Mouse (Mus musculus) midbrain, embryonic 13.5 days (tissue): ENCODE data around the gene Gpatch1. TPM values are rescaled to one million over a fixed set of nuclear protein-coding genes. Genes with fewer than 3 reads are reported as not detected.

Source experiments
- ATAC-seq: fragments of 200-750 bp; cut with Nextera tagmentation; 2 replicates; pipeline ENCODE4 v1.8.0; 2017; ENCODE audit warnings: mild to moderate bottlenecking, moderate TSS enrichment, moderate library complexity
- H3K27ac ChIP-seq: fragments of 300-500 bp; sonication (generic); 2 replicates; pipeline ENCODE4 v1.5.1; 2015; ENCODE audit warnings: inconsistent platforms, mild to moderate bottlenecking, moderate library complexity
- H3K27me3 ChIP-seq: fragments of 300-500 bp; sonication (generic); 2 replicates; pipeline ENCODE4 v1.6.1; 2015; ENCODE audit warnings: mild to moderate bottlenecking, inconsistent platforms
- H3K36me3 ChIP-seq: fragments of 300-500 bp; sonication (generic); 2 replicates; pipeline ENCODE4 v1.6.1; 2015; ENCODE audit warnings: mild to moderate bottlenecking, inconsistent platforms
- H3K4me1 ChIP-seq: fragments of 300-500 bp; sonication (generic); replicated peaks from 2 replicates; pipeline ENCODE4 v1.6.1; 2015; ENCODE audit warnings: inconsistent platforms
- H3K4me2 ChIP-seq: fragments of 300-500 bp; sonication (generic); replicated peaks from 2 replicates; pipeline ENCODE4 v1.6.1; 2015; ENCODE audit warnings: moderate library complexity, mild to moderate bottlenecking, inconsistent platforms
- H3K4me3 ChIP-seq: fragments of 300-500 bp; sonication (generic); replicated peaks from 2 replicates; pipeline ENCODE4 v1.5.1; 2015; ENCODE audit warnings: mild to moderate bottlenecking, inconsistent platforms
- H3K9ac ChIP-seq: fragments of 300-500 bp; sonication (generic); replicated peaks from 2 replicates; pipeline ENCODE4 v1.6.1; 2015; ENCODE audit warnings: mild to moderate bottlenecking, inconsistent platforms
- H3K9me3 ChIP-seq: fragments of 300-500 bp; sonication (generic); 2 replicates; pipeline ENCODE4 v1.6.1; 2016; ENCODE audit warnings: mild to moderate bottlenecking, inconsistent platforms
- WGBS: fragments of 180-500 bp; shearing (Covaris S2); methylation state at CpG from one replicate; pipeline ENCODE4 v1.1.7; 2015; 5-methylcytosine and 5-hydroxymethylcytosine counted together
- polyA plus RNA-seq: library from polyadenylated mRNA; unstranded; fragments of >200 nt; fragmentation: Nextera tagmentation; extraction: Ambion mirVana; gene quantifications from 2 replicates; pipeline ENCODE4 v1.2.1, GENCODE M21; 2015

The Gpatch1 gene
- 21.4 and 23.6 TPM in 2 replicates for polyA plus RNA-seq

GRCm38 (mm10) chr7:35317729-35318609 is at the start of gene Gpatch1:
Gene Gpatch1 (minus strand): TSS chr7:35318440.
- Histone ChIP-seq H3K4me3 (peak within 1 kb of the TSS; percentile 86), H3K27me3 (no peaks in the 10 kb centered on the region), H3K36me3 (no peaks in the 10 kb centered on the region), H3K9ac (peak within 1 kb of the TSS; percentile 91), H3K4me2 (peak within 1 kb of the TSS; percentile 66), H3K4me1 (peaks cover 30% of the 10 kb centered on the region), H3K27ac (peak within 1 kb of the TSS; percentile 82), H3K9me3 (no peaks in the 10 kb centered on the region)
- peak; percentile 91 for ATAC-seq
- 1% methylated on average over 39 of the region's 39 CpGs for WGBS

DNA sequence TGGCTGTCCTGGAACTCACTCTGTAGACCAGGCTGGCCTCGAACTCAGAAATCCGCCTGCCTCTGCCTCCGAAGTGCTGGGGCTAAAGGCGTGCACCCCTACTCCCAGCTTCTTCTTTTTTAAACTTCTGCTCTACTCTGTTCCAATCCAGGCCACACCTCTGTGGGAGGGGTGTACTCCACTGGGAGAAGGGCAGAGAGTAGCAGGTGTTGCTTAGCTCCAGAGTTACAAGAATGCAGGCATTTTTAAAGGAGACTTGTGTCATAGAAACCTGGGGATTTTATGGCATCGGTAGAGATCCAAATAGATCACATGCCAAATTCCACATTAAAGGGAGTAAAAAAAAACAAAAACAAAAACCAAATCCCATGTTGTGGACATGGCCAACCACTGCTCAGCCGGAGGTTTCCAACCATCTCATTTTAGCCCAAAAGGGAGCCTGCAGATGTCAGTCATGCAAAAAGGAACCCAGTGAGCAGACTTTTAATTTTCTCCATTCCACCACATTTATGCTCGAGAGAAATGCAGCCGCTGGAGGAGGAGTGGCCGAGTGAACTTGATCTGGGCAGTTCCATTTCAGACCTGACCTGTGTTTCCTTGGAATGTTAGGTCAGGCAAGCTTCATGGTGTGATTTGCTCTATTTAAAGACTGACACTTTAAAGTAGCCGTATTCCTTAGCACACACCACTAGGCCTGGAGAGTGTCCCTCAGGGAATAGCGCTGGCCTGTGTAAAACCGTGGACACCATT is 47.1 kb upstream of the Gpatch1 start:
- Histone ChIP-seq H3K4me2 (no peak overlapping the region), H3K27ac (no peak overlapping the region), H3K36me3 (no peaks in the 10 kb centered on the region), H3K9ac (no peak overlapping the region), H3K9me3 (no peaks in the 10 kb centered on the region; the same call in 1 of the 2 replicates), H3K27me3 (no peaks in the 10 kb centered on the region), H3K4me3 (no peak overlapping the region), H3K4me1 (no peaks in the 10 kb centered on the region)
- 77% methylated on average over 12 of the region's 12 CpGs for WGBS
- no peak for ATAC-seq

GRCm38 (mm10) chr7:35362868-35363267 is 44.6 kb upstream of the Gpatch1 start:
- WGBS: 86% methylated on average over 5 of the region's 5 CpGs
- H3K9ac ChIP-seq: no peak overlapping the region

DNA sequence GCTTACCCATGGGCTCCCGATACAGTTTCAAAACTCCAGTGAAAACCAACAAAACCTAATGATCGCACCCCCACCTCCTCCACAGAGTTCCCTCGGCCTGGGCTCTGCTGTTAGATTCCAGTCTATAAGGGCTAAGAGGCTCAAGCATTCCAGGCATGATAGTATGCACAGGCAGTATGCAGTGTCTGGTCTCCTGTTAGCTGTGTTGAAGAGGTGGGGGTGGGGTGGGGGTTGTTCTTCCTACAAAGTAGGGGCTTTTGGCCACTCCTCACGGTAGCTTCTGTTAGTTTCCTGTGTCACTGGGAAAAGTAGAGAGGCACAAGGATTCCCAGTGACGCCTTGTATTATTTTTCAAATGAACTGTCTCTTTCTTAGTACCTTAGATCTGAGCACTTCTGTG is 44.0 kb upstream of the Gpatch1 start:
- no peaks in the 10 kb centered on the region for H3K27me3 ChIP-seq

More at GRCm38 (mm10) chr7:35362868-35363267, 44.6 kb upstream of the Gpatch1 start:
- H3K4me1 ChIP-seq: no peaks in the 10 kb centered on the region
- H3K4me2 ChIP-seq: no peak overlapping the region
- no peaks in the 10 kb centered on the region for H3K36me3 ChIP-seq
- no peak for ATAC-seq
- no peaks in the 10 kb centered on the region for H3K9me3 ChIP-seq
- no peaks in the 10 kb centered on the region for H3K27me3 ChIP-seq
- H3K27ac ChIP-seq: no peak overlapping the region
- no peak overlapping the region for H3K4me3 ChIP-seq

DNA sequence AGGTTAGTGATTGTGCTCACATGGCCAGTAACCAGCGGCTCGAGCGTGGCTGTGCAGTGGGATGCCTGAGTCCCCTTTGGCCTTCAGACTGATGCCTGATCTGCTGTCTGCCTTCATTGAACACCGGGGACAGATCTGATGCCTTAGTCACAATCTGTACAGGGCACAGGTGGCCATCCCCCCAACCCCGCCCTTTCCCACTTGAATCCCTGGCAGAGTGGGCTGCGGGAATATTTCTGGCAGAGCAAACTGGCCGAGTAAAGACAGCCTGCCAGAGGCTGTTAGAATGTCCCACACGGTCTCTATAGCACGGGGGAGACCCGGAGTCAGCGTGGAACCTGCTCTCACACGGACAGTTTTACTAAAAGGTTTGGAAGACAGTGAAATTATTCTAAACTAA is 39.4 kb upstream of the Gpatch1 start:
- no peaks in the 10 kb centered on the region for H3K36me3 ChIP-seq
- no peak overlapping the region for H3K4me3 ChIP-seq
- no peak for ATAC-seq
- H3K9me3 ChIP-seq: no peaks in the 10 kb centered on the region
- no peaks in the 10 kb centered on the region; the same call in 1 of the 2 replicates for H3K4me1 ChIP-seq
- H3K27ac ChIP-seq: no peak overlapping the region
- H3K27me3 ChIP-seq: no peaks in the 10 kb centered on the region
- H3K9ac ChIP-seq: no peak overlapping the region
- no peak overlapping the region for H3K4me2 ChIP-seq
- 88% methylated on average over 12 of the region's 12 CpGs for WGBS

More for the DNA sequence above, 44.0 kb upstream of the Gpatch1 start:
- Histone ChIP-seq H3K4me1 (no peaks in the 10 kb centered on the region), H3K9ac (no peak overlapping the region), H3K36me3 (no peaks in the 10 kb centered on the region), H3K4me3 (no peak overlapping the region), H3K4me2 (no peak overlapping the region), H3K27ac (no peak overlapping the region), H3K9me3 (no peaks in the 10 kb centered on the region)
- ATAC-seq: no peak
- 75% methylated on average over 5 of the region's 5 CpGs for WGBS

DNA sequence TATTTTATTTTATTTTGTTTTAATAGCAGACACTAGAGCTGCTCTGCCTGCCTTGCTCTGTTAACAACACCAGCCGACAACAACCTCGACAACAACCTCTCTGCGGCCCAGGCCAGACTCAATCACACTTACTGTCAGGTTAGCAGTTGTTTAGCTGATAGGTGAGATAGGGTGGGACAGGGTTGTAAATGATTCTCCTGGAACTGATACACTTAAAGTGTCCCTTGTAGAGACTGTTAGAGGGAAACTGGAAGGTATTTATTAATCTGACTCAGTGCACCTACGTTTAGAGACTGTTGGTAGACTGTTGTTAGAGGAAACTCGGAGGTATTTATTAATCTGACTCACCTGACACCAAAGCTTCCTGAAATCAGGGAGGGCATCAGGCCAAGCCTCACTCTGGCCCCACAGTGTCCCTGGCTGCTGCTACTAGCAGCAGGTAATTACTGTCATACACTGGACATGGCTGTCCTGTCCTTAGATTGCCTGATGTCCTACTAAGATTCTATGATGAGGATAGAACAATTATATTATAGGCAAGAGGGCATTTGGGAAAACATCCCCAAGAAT is 37.1 kb upstream of the Gpatch1 start:
- H3K9me3 ChIP-seq: no peaks in the 10 kb centered on the region
- no peak overlapping the region for H3K4me3 ChIP-seq
- no peak for ATAC-seq
- 89% methylated on average over 5 of the region's 5 CpGs for WGBS
- no peak overlapping the region for H3K4me2 ChIP-seq
- no peak overlapping the region for H3K9ac ChIP-seq
- no peaks in the 10 kb centered on the region for H3K36me3 ChIP-seq
- H3K27ac ChIP-seq: no peak overlapping the region
- H3K4me1 ChIP-seq: no peaks in the 10 kb centered on the region; the same call in 1 of the 2 replicates
- H3K27me3 ChIP-seq: no peaks in the 10 kb centered on the region

- H3K9me3 ChIP-seq: no peaks in the 10 kb centered on the region
- H3K4me1 ChIP-seq: no peaks in the 10 kb centered on the region; the same call in 1 of the 2 replicates
- H3K4me3 ChIP-seq: no peak overlapping the region
- no peak for ATAC-seq
- no peak overlapping the region for H3K4me2 ChIP-seq
- H3K9ac ChIP-seq: no peak overlapping the region
- H3K36me3 ChIP-seq: no peaks in the 10 kb centered on the region
- no peak overlapping the region for H3K27ac ChIP-seq
- no peaks in the 10 kb centered on the region for H3K27me3 ChIP-seq
- WGBS: 89% methylated on average over 15 of the region's 15 CpGs
These were observed 35.1 kb upstream of the Gpatch1 start for GRCm38 (mm10) chr7:35353306-35353705.

- Histone ChIP-seq H3K4me3 (no peak overlapping the region), H3K27me3 (no peaks in the 10 kb centered on the region), H3K9me3 (no peaks in the 10 kb centered on the region), H3K36me3 (no peaks in the 10 kb centered on the region), H3K27ac (no peak overlapping the region), H3K4me1 (no peaks in the 10 kb centered on the region; the same call in 1 of the 2 replicates), H3K9ac (no peak overlapping the region), H3K4me2 (no peak overlapping the region)
- WGBS: 89% methylated on average over 3 of the region's 3 CpGs
- no peak for ATAC-seq
These were observed 32.9 kb upstream of the Gpatch1 start for GRCm38 (mm10) chr7:35351155-35351554.

DNA sequence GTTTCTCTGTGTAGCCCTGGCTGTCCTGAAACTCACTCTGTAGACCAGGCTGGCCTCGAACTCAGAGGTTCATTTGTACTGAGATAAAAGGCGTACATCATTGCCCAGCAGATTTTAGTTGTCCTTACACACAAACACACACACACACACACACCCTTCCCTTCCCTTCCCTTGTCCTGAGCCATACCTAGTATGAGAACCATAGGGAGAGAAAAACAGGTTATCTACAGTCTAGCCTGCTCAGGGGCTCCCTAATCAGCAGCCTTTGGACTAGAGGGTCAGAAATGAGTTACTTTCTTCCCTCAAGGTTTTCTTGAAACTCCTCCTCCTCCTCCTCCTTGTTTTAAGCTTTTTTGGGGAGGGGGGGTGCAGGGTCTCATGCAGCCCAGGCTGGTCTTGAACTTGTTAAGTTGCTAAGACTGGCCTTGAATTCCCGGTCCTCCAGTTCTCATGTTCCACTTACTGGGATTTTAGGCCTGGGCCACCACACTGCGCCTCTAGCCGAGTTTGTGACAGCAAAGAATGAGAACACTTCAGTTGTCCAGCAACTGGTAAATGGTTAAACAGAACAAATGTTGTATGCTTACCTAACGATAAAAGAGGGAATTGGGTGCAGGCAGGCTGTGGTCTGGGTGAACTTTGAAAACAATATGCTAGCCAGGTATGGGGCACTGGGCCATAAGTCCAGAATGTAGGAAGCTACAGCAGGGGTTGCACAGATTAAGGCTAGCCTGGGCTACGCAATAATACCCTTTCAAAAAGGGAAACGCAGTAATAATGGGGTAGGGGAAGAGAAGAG is 31.8 kb upstream of the Gpatch1 start:
- Histone ChIP-seq H3K27ac (no peak overlapping the region), H3K4me2 (no peak overlapping the region), H3K4me1 (no peaks in the 10 kb centered on the region), H3K27me3 (no peaks in the 10 kb centered on the region), H3K36me3 (no peaks in the 10 kb centered on the region), H3K4me3 (no peak overlapping the region), H3K9me3 (no peaks in the 10 kb centered on the region), H3K9ac (no peak overlapping the region)
- ATAC-seq: no peak
- 93% methylated on average over 8 of the region's 8 CpGs for WGBS

DNA sequence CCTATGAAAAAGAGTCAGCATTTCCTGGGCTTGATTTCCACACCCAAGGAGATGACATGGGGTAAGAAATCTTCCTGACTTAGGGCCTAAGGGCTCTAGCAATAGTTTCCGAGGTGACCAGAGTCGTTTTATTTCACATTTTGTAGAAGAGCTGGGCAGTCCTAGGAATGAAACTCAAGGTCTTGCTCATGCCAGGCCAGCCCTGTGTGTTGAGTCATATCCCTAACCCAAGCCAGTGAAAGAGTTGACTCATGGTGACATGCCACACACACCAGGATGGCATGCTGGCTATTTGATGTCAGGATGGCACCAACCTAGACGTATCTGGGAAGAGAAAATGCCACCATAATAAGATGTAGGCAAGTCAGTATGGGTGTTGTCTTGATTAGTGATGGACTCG is 30.8 kb upstream of the Gpatch1 start:
- no peak overlapping the region for H3K4me3 ChIP-seq
- H3K9ac ChIP-seq: no peak overlapping the region
- H3K4me2 ChIP-seq: no peak overlapping the region
- no peaks in the 10 kb centered on the region for H3K27me3 ChIP-seq
- no peak overlapping the region for H3K27ac ChIP-seq
- no peaks in the 10 kb centered on the region for H3K9me3 ChIP-seq
- no peak for ATAC-seq
- H3K4me1 ChIP-seq: no peaks in the 10 kb centered on the region
- 89% methylated on average over 4 of the region's 4 CpGs for WGBS
- no peaks in the 10 kb centered on the region for H3K36me3 ChIP-seq

DNA sequence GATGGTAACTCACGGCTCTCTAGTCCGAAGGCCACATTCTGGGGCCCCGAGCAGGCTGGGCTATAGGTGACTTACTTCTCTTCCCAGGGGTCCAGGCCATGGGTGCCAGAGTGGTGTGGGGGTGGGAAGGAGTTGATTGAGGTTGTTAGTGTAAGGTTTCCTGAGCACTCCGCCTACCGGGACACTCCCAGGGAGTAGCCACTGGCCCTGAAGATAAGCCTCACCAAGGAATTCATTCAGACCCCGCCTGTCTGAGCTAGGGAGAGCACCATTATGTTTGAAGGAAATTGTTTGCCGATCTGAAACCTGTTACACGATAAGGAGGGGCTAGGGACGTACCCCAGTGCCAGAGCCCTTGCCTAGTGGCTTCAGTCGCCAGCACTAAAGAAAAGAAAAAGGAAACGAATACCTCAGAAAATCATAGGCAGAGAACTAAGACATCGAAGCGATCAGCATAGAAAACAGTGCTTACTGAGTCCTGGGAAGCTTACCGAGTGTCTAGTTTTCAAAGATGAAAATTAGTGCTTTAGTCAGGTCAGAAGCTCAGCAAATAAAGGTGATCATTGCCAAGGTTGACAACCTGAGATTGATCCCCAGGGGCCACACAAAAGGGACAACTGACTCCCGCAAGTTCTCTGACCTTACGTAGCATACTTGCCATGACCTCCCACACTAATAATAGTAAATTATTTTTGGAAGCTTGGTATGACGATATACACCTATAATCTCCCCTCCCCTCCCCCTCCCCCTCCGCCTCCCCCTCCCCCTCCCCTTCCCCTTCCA is 29.9 kb upstream of the Gpatch1 start:
- H3K27ac ChIP-seq: no peak overlapping the region
- no peaks in the 10 kb centered on the region for H3K9me3 ChIP-seq
- H3K36me3 ChIP-seq: no peaks in the 10 kb centered on the region
- no peak overlapping the region for H3K9ac ChIP-seq
- no peaks in the 10 kb centered on the region for H3K27me3 ChIP-seq
- no peak for ATAC-seq
- 77% methylated on average over 17 of the region's 18 CpGs for WGBS
- no peaks in the 10 kb centered on the region for H3K4me1 ChIP-seq
- no peak overlapping the region for H3K4me3 ChIP-seq
- no peak overlapping the region for H3K4me2 ChIP-seq
